Mouse (Mus musculus) stomach, postnatal 0 days (tissue): ENCODE results near the gene Olfr700.
"Not testable (repeated sequence)": the region's sequence is repeated elsewhere in the genome, so short reads cannot be mapped to it uniquely, and the experiment has no call there.

Experiments
- CTCF ChIP-seq: IDR thresholded peaks from 2 replicates; pipeline ENCODE4 v1.5.1; 2016; ENCODE audit warnings: antibody characterized with exemption, low read depth, mild to moderate bottlenecking, moderate library complexity
- EP300 ChIP-seq: optimal IDR thresholded peaks from 2 replicates; pipeline ENCODE3; 2016; ENCODE audit warnings: antibody characterized with exemption

- TF ChIP-seq CTCF, EP300: not testable (repeated sequence)
Measured at GRCm38 (mm10) chr7:106761008-106761407, 47.6 kb downstream of the Olfr700 start.
